Mouse (Mus musculus) liver, adult 2 months (tissue): Measurements from ENCODE around the gene Dazap2. TPM values are rescaled to one million over a fixed set of nuclear protein-coding genes. Genes with fewer than 3 reads are reported as not detected.

Source experiments
- DNase-seq: peaks from one replicate; pipeline ENCODE4 v3.0.0-alpha.2; 2011; ENCODE audit warnings: low read depth, low spot score; ENCODE audit errors: extremely low read depth
- H3K27ac ChIP-seq: fragments of 200-500 bp; replicated peaks from 2 replicates; pipeline ENCODE4 v1.5.1; 2012; ENCODE audit warnings: low read depth, mild to moderate bottlenecking, control low read depth, inconsistent platforms, low read length; ENCODE audit not compliant: insufficient read depth
- H3K27me3 ChIP-seq: fragments of 200-500 bp; 2 replicates; pipeline ENCODE4 v1.6.1; 2012; ENCODE audit warnings: mild to moderate bottlenecking, moderate library complexity, low read length, inconsistent platforms; ENCODE audit not compliant: control insufficient read depth, insufficient read depth
- H3K36me3 ChIP-seq: fragments of 200-500 bp; 2 replicates; pipeline ENCODE4 v1.6.1; 2012; ENCODE audit warnings: low read length, inconsistent platforms; ENCODE audit not compliant: control insufficient read depth, insufficient read depth
- H3K4me1 ChIP-seq: fragments of 200-500 bp; 2 replicates; pipeline ENCODE4 v1.6.1; 2011; ENCODE audit warnings: low read length; ENCODE audit not compliant: control insufficient read depth, insufficient read depth
- H3K4me3 ChIP-seq: fragments of 200-500 bp; 2 replicates; pipeline ENCODE4 v1.5.1; 2011; ENCODE audit warnings: low read depth, mild to moderate bottlenecking, control low read depth, low read length, moderate library complexity; ENCODE audit not compliant: insufficient read depth
- H3K79me2 ChIP-seq: fragments of 200-500 bp; 2 replicates; pipeline ENCODE4 v1.6.1; 2012; ENCODE audit warnings: inconsistent platforms, mild to moderate bottlenecking, low read length, moderate library complexity; ENCODE audit not compliant: control insufficient read depth, insufficient read depth
- H3K9ac ChIP-seq: fragments of 200-500 bp; 2 replicates; pipeline ENCODE4 v1.6.1; 2012; ENCODE audit warnings: low read depth, mild to moderate bottlenecking, control low read depth, inconsistent platforms, low read length
- CTCF ChIP-seq: fragments of 200-500 bp; IDR thresholded peaks from 2 replicates; pipeline ENCODE4 v1.5.1; 2011; ENCODE audit warnings: low read depth, low read length, control low read depth
- POLR2A ChIP-seq: fragments of 200-500 bp; IDR thresholded peaks from 2 replicates; pipeline ENCODE4 v1.6.1; 2011; ENCODE audit warnings: low read length, control low read depth; ENCODE audit not compliant: insufficient read depth; ENCODE audit errors: extremely low read depth
- WGBS: fragments of 180-500 bp; shearing (Covaris S2); methylation state at CpG from one replicate; pipeline ENCODE4 v1.1.7; 2018; 5-methylcytosine and 5-hydroxymethylcytosine counted together
- polyA plus RNA-seq: library from polyadenylated mRNA; depleted of rRNA; stranded (reverse); fragments of >200 nt; gene quantifications from 2 replicates; pipeline ENCODE4 v1.2.3, GENCODE M21; 2012
- total RNA-seq: library from RNA; depleted of rRNA; stranded (reverse); fragments of >200 nt; gene quantifications from 2 replicates; pipeline ENCODE4 v1.2.3, GENCODE M21; 2014

The Dazap2 gene
- total and polyA plus RNA-seq, 2 experiments, result 50.3 to 460 TPM

GRCm38 (mm10) chr15:100588297-100588696 lies 26.9 kb upstream of the Dazap2 start:
- Histone ChIP-seq H3K4me1 (no peaks in the 10 kb centered on the region), H3K9ac (no peak overlapping the region), H3K27me3 (no peaks in the 10 kb centered on the region), H3K36me3 (no peaks in the 10 kb centered on the region), H3K27ac (no peak overlapping the region), H3K4me3 (no peak overlapping the region), H3K79me2 (no peaks in the 10 kb centered on the region)
- 88% methylated on average over 6 of the region's 6 CpGs for WGBS
- no peak for DNase-seq
- TF ChIP-seq POLR2A (no peak), CTCF (no peak)

GRCm38 (mm10) chr15:100590436-100590835 lies 24.7 kb upstream of the Dazap2 start:
- WGBS, result 77% methylated on average over 8 of the region's 8 CpGs
- no peaks in the 10 kb centered on the region for H3K4me1 ChIP-seq
- H3K79me2 ChIP-seq, result no peaks in the 10 kb centered on the region
- H3K36me3 ChIP-seq, result no peaks in the 10 kb centered on the region
- no peak for DNase-seq
- H3K27me3 ChIP-seq, result no peaks in the 10 kb centered on the region
- H3K27ac ChIP-seq, result no peak overlapping the region
- no peak overlapping the region for H3K4me3 ChIP-seq
- no peak overlapping the region for H3K9ac ChIP-seq
- TF ChIP-seq CTCF (no peak), POLR2A (no peak)

- Histone ChIP-seq H3K9ac (no peak overlapping the region), H3K4me1 (no peaks in the 10 kb centered on the region), H3K27ac (no peak overlapping the region), H3K36me3 (no peaks in the 10 kb centered on the region), H3K79me2 (no peaks in the 10 kb centered on the region), H3K27me3 (no peaks in the 10 kb centered on the region), H3K4me3 (no peak overlapping the region)
- peak; percentile 13 for DNase-seq
- WGBS, result 65% methylated on average over 6 of the region's 6 CpGs
- TF ChIP-seq CTCF (no peak), POLR2A (no peak)
These were observed 22.3 kb upstream of the Dazap2 start for GRCm38 (mm10) chr15:100592817-100593216.

GRCm38 (mm10) chr15:100598287-100598882 lies 16.8 kb upstream of the Dazap2 start:
- Histone ChIP-seq H3K9ac (peak overlapping the region; percentile 80; the same call in 1 of the 2 replicates), H3K4me1 (peaks cover 4% of the 10 kb centered on the region; the same call in 1 of the 2 replicates), H3K27me3 (no peaks in the 10 kb centered on the region), H3K79me2 (no peaks in the 10 kb centered on the region), H3K36me3 (no peaks in the 10 kb centered on the region), H3K27ac (no peak overlapping the region), H3K4me3 (0 out of 2 replicates have a peak overlapping the region, but pooled peaks have one; percentile 87)
- TF ChIP-seq POLR2A, result no peak
- no peak for TF ChIP-seq CTCF
- 33% methylated on average over 9 of the region's 9 CpGs for WGBS
- DNase-seq, result no peak

DNA sequence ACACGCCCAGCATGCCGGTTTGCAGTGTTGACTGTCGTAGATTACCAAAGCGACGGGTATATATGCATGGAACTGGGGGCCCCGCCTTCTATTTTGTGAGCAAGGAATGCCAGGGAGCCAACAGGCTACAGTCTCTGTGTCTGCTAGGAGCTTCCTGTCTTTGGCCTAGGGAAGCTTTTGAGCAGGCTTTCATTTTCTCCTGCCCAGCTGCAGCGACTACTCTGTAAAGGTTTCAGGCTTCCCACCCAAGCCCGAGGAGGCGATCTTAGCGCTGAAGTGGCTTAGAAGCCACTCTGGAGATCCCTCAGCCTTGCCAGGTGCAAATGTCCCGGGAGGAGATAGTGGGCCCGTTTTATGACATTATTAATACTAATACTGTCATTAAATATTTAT lies 16.3 kb upstream of the Dazap2 start:
- H3K36me3 ChIP-seq, result no peaks in the 10 kb centered on the region
- peak overlapping the region; percentile 87 for H3K4me3 ChIP-seq
- peak overlapping the region; percentile 80 for H3K9ac ChIP-seq
- DNase-seq, result peak; percentile 34
- WGBS, result 2% methylated on average over 12 of the region's 12 CpGs
- H3K27me3 ChIP-seq, result no peaks in the 10 kb centered on the region
- no peak overlapping the region; the same call in 1 of the 2 replicates for H3K27ac ChIP-seq
- peaks cover 4% of the 10 kb centered on the region; the same call in 1 of the 2 replicates for H3K4me1 ChIP-seq
- no peaks in the 10 kb centered on the region for H3K79me2 ChIP-seq
- TF ChIP-seq CTCF (no peak), POLR2A (no peak)
